ENCODE assay signal across 10 mouse cellular contexts in genomic region chr8:70529299-70529698, GRCm38 (mm10). TPM values are rescaled to one million over a fixed set of nuclear protein-coding genes. Genes with fewer than 3 reads are reported as not detected.
DNase-seq lines count a peak whose midpoint lies in the region; ATAC-seq lines count a peak whose summit lies in the region.
"Had no signal": no experiment of that assay in that cellular context is flagged by ENCODE, and none has a peak within 500 bp of the region (broad histone marks: within the 10 kb centered on the region; RNA-seq: fewer than 3 reads in every experiment).

No protein-coding gene starts in this region.

- no peak for DNase-seq in heart, postnatal 4 days
- DNase-seq in neural tube, embryonic 11.5 days (ENCODE audit: low spot score), result no peak
- no peak for DNase-seq in neural tube, embryonic 10.5 days (ENCODE audit: extremely low spot score, low spot score)
- no peak for DNase-seq in liver, embryonic 11.5 days (ENCODE audit: low spot score)
- no peak for DNase-seq in frontal cortex, postnatal 14 days (ENCODE audit: low spot score in 2 of 2)
- DNase-seq in right cerebral cortex, postnatal 25 days, result no peak
- no peak for DNase-seq in embryo, embryonic 11 days
- DNase-seq: gastrocnemius, postnatal 25 days had no signal

- ATAC-seq in heart, embryonic 13.5 days (ENCODE audit: extremely low read depth, insufficient number of reproducible peaks, low FRiP score, low TSS enrichment), result no peak
- ATAC-seq in neural tube, embryonic 11.5 days (ENCODE audit: insufficient read depth, low FRiP score, low TSS enrichment), result no peak
- ATAC-seq in liver, embryonic 11.5 days (replicated peaks; ENCODE audit: low FRiP score), result no peak
- ATAC-seq: CD4-positive, CD25-positive, alpha-beta regulatory T cell, adult 4 months had no signal

- no peaks in the 10 kb centered on the region for H3K9me3 ChIP-seq in heart, embryonic 13.5 days
- no peaks in the 10 kb centered on the region for H3K9me3 ChIP-seq in neural tube, embryonic 11.5 days (ENCODE audit: control insufficient read depth, low read length)
- no peaks in the 10 kb centered on the region for H3K9me3 ChIP-seq in liver, embryonic 11.5 days (ENCODE audit: control insufficient read depth, low read length)

- peak overlapping the region; percentile 92; the same call in 1 of the 2 replicates for H3K4me3 ChIP-seq in heart, embryonic 13.5 days
- H3K4me3 ChIP-seq in neural tube, embryonic 11.5 days (ENCODE audit: low read depth, low read length), result 0 out of 2 replicates have a peak overlapping the region, but pooled peaks have one; percentile 10
- peak overlapping the region; percentile 96 for H3K4me3 ChIP-seq in liver, embryonic 11.5 days (ENCODE audit: low read depth, low read length)

- H3K27ac ChIP-seq in heart, embryonic 13.5 days (replicated peaks), result no peak overlapping the region
- no peak overlapping the region for H3K27ac ChIP-seq in neural tube, embryonic 11.5 days (ENCODE audit: low read depth, low read length)
- H3K27ac ChIP-seq in liver, embryonic 11.5 days (ENCODE audit: low read depth, low read length), result peak overlapping the region; percentile 60; the same call in 1 of the 2 replicates

- peak overlapping the region; percentile 40; the same call in 1 of the 2 replicates for H3K9ac ChIP-seq in heart, embryonic 13.5 days
- H3K9ac ChIP-seq in neural tube, embryonic 11.5 days (ENCODE audit: low read length), result no peak overlapping the region
- peak overlapping the region; percentile 97 for H3K9ac ChIP-seq in liver, embryonic 11.5 days (ENCODE audit: low read depth, low read length)

- H3K36me3 ChIP-seq in heart, embryonic 13.5 days, result peaks cover 51% of the 10 kb centered on the region
- peaks cover 7% of the 10 kb centered on the region for H3K36me3 ChIP-seq in neural tube, embryonic 11.5 days (ENCODE audit: control insufficient read depth, insufficient read depth, low read length)
- H3K36me3 ChIP-seq in liver, embryonic 11.5 days (ENCODE audit: control insufficient read depth, insufficient read depth, low read length), result peaks cover 38% of the 10 kb centered on the region

- H3K4me1 ChIP-seq in heart, embryonic 13.5 days, result peaks cover 30% of the 10 kb centered on the region
- H3K4me1 ChIP-seq in neural tube, embryonic 11.5 days (ENCODE audit: control insufficient read depth, insufficient read depth, low read length), result peaks cover 11% of the 10 kb centered on the region; the same call in 1 of the 2 replicates
- peaks cover 26% of the 10 kb centered on the region for H3K4me1 ChIP-seq in liver, embryonic 11.5 days (replicated peaks; ENCODE audit: control insufficient read depth, insufficient read depth, low read length)

- 77% methylated on average over 5 of the region's 5 CpGs for WGBS in heart, embryonic 13.5 days
- 86% methylated on average over 5 of the region's 5 CpGs for WGBS in neural tube, embryonic 11.5 days
- 42% methylated on average over 5 of the region's 5 CpGs for WGBS in liver, embryonic 11.5 days

- peak overlapping the region; percentile 81; the same call in 1 of the 2 replicates for H3K4me2 ChIP-seq in heart, embryonic 13.5 days
- no peak overlapping the region for H3K4me2 ChIP-seq in neural tube, embryonic 11.5 days (ENCODE audit: low read depth)
- H3K4me2 ChIP-seq in liver, embryonic 11.5 days, result peak overlapping the region; percentile 93

- H3K27me3 ChIP-seq in heart, embryonic 13.5 days (replicated peaks), result no peaks in the 10 kb centered on the region
- no peaks in the 10 kb centered on the region for H3K27me3 ChIP-seq in neural tube, embryonic 11.5 days (ENCODE audit: control insufficient read depth, insufficient read depth, low read length)
- H3K27me3 ChIP-seq in liver, embryonic 11.5 days (replicated peaks; ENCODE audit: control insufficient read depth, insufficient read depth, low read length), result no peaks in the 10 kb centered on the region

RNA-seq across cellular contexts. Expression of gene Kxd1, which starts 1.5 kb away (rescaled TPM):
- polyA plus RNA-seq in heart, embryonic 13.5 days (2015; fragmentation: Nextera tagmentation; extraction: Ambion mirVana), result 65.8 and 71.2 TPM in 2 replicates
- total RNA-seq in heart, postnatal 4 days (2021), result 10 to 100 TPM; 67.5 to 76.9 TPM
- polyA plus RNA-seq in neural tube, embryonic 11.5 days (2014; fragmentation: Nextera tagmentation; extraction: Ambion mirVana), result 49.8 and 53.8 TPM in 2 replicates
- 68.8 and 75.2 TPM in 2 replicates for polyA plus RNA-seq in liver, embryonic 11.5 days (2014; fragmentation: Nextera tagmentation; extraction: Ambion mirVana)

RNA-seq across cellular contexts. Expression of gene Fkbp8, which starts 1.8 kb away (rescaled TPM):
- 240 and 251 TPM in 2 replicates for polyA plus RNA-seq in heart, embryonic 13.5 days (2015; fragmentation: Nextera tagmentation; extraction: Ambion mirVana)
- total RNA-seq in heart, postnatal 4 days (2021), result 100 to 1,000 TPM; 204 to 207 TPM
- 243 and 252 TPM in 2 replicates for polyA plus RNA-seq in neural tube, embryonic 11.5 days (2014; fragmentation: Nextera tagmentation; extraction: Ambion mirVana)
- polyA plus RNA-seq in liver, embryonic 11.5 days (2014; fragmentation: Nextera tagmentation; extraction: Ambion mirVana), result 261 and 285 TPM in 2 replicates

RNA-seq across cellular contexts. Expression of gene Ell, which starts 10.0 kb away (rescaled TPM):
- 11.6 and 12.5 TPM in 2 replicates for polyA plus RNA-seq in heart, embryonic 13.5 days (2015; fragmentation: Nextera tagmentation; extraction: Ambion mirVana)
- 10 to 100 TPM; 16.7 to 17.6 TPM for total RNA-seq in heart, postnatal 4 days (2021)
- 18.8 and 22.2 TPM in 2 replicates for polyA plus RNA-seq in neural tube, embryonic 11.5 days (2014; fragmentation: Nextera tagmentation; extraction: Ambion mirVana)
- polyA plus RNA-seq in liver, embryonic 11.5 days (2014; fragmentation: Nextera tagmentation; extraction: Ambion mirVana), result 20.3 and 20.7 TPM in 2 replicates

RNA-seq across cellular contexts. Expression of gene Uba52, which starts 18.7 kb away (rescaled TPM):
- 842 and 891 TPM in 2 replicates for polyA plus RNA-seq in heart, embryonic 13.5 days (2015; fragmentation: Nextera tagmentation; extraction: Ambion mirVana)
- total RNA-seq in heart, postnatal 4 days (2021), result 1,000 to 10,000 TPM; 1,698 to 1,707 TPM
- polyA plus RNA-seq in neural tube, embryonic 11.5 days (2014; fragmentation: Nextera tagmentation; extraction: Ambion mirVana), result 809 and 814 TPM in 2 replicates
- 1,024 and 1,077 TPM in 2 replicates for polyA plus RNA-seq in liver, embryonic 11.5 days (2014; fragmentation: Nextera tagmentation; extraction: Ambion mirVana)

RNA-seq across cellular contexts. Expression of gene Rex1bd, which starts 22.7 kb away (rescaled TPM):
- 116 and 125 TPM in 2 replicates for polyA plus RNA-seq in heart, embryonic 13.5 days (2015; fragmentation: Nextera tagmentation; extraction: Ambion mirVana)
- total RNA-seq in heart, postnatal 4 days (2021), result 100 to 1,000 TPM in 1 of 2 experiments, 10 to 100 TPM in 1; 96.9 to 109 TPM
- 118 and 132 TPM in 2 replicates for polyA plus RNA-seq in neural tube, embryonic 11.5 days (2014; fragmentation: Nextera tagmentation; extraction: Ambion mirVana)
- 113 and 120 TPM in 2 replicates for polyA plus RNA-seq in liver, embryonic 11.5 days (2014; fragmentation: Nextera tagmentation; extraction: Ambion mirVana)

Comparison
In these comparisons a context has a peak if more than half of its experiments do, and no peak if none do; other contexts are left out.
1. H3K4me3 ChIP-seq: peak in every context shown above with its lines; median percentile 96 in liver, embryonic 11.5 days; 92 in heart, embryonic 13.5 days; 10 in neural tube, embryonic 11.5 days.